Mouse (Mus musculus) neural tube, embryonic 14.5 days (tissue): ENCODE data around the gene Sez6l. TPM values are rescaled to one million over a fixed set of nuclear protein-coding genes. Genes with fewer than 3 reads are reported as not detected.
A peak's percentile ranks its signal among the peaks of the same experiment; 100 is the strongest.
"Not testable (repeated sequence)": the region's sequence is repeated elsewhere in the genome, so short reads cannot be mapped to it uniquely, and the experiment has no call there.

Experiments
- ATAC-seq: fragments of 200-750 bp; cut with Nextera tagmentation; 2 replicates; pipeline ENCODE4 v1.8.0; 2017; ENCODE audit warnings: low read depth, mild to moderate bottlenecking, moderate TSS enrichment, moderate library complexity
- H3K27ac ChIP-seq: fragments of 300-500 bp; sonication (generic); 2 replicates; pipeline ENCODE4 v1.5.1; 2014; ENCODE audit warnings: low read depth, mild to moderate bottlenecking, control low read depth, low read length, moderate library complexity, mixed read lengths
- H3K27me3 ChIP-seq: fragments of 300-500 bp; sonication (generic); 2 replicates; pipeline ENCODE4 v1.6.1; 2014; ENCODE audit warnings: low read length; ENCODE audit not compliant: control insufficient read depth, insufficient read depth
- H3K36me3 ChIP-seq: fragments of 300-500 bp; sonication (generic); 2 replicates; pipeline ENCODE4 v1.6.1; 2014; ENCODE audit warnings: low read length, mixed read lengths; ENCODE audit not compliant: control insufficient read depth, insufficient read depth
- H3K4me1 ChIP-seq: fragments of 300-500 bp; sonication (generic); 2 replicates; pipeline ENCODE4 v1.6.1; 2014; ENCODE audit warnings: low read length; ENCODE audit not compliant: control insufficient read depth, insufficient read depth
- H3K4me2 ChIP-seq: fragments of 300-500 bp; sonication (generic); 2 replicates; pipeline ENCODE4 v1.6.1; 2014; ENCODE audit warnings: mild to moderate bottlenecking, low read depth, low read length, control low read depth
- H3K4me3 ChIP-seq: fragments of 300-500 bp; sonication (generic); 2 replicates; pipeline ENCODE4 v1.5.1; 2014; ENCODE audit warnings: low read depth, low read length, control low read depth, mixed read lengths
- H3K9ac ChIP-seq: fragments of 300-500 bp; sonication (generic); replicated peaks from 2 replicates; pipeline ENCODE4 v1.6.1; 2014; ENCODE audit warnings: low read depth, mild to moderate bottlenecking, control low read depth, low read length, mixed read lengths
- H3K9me3 ChIP-seq: fragments of 300-500 bp; sonication (generic); 2 replicates; pipeline ENCODE4 v1.6.1; 2016; ENCODE audit warnings: low read length; ENCODE audit not compliant: control insufficient read depth
- WGBS: fragments of 180-500 bp; shearing (Covaris S2); extraction: QIAGEN DNeasy Blood & Tissue Kit; methylation state at CpG from one replicate; pipeline ENCODE4 v1.1.7; 2014; 5-methylcytosine and 5-hydroxymethylcytosine counted together
- polyA plus RNA-seq: library from polyadenylated mRNA; unstranded; fragments of >200 nt; fragmentation: Nextera tagmentation; extraction: Ambion mirVana; gene quantifications from 2 replicates; pipeline ENCODE4 v1.2.1, GENCODE M21; 2014

Sez6l gene
- polyA plus RNA-seq, 1 experiment from 2014 or later, result 30.4 TPM

GRCm38 (mm10) chr5:112426635-112427034 is 150.3 kb downstream of the Sez6l start:
- H3K27me3 ChIP-seq, result no peaks in the 10 kb centered on the region
- no peaks in the 10 kb centered on the region for H3K9me3 ChIP-seq
- no peaks in the 10 kb centered on the region for H3K36me3 ChIP-seq
- no peaks in the 10 kb centered on the region for H3K4me1 ChIP-seq
- H3K27ac ChIP-seq, result no peak overlapping the region
- H3K4me2 ChIP-seq, result no peak overlapping the region
- H3K9ac ChIP-seq, result no peak overlapping the region
- no peak overlapping the region for H3K4me3 ChIP-seq
- ATAC-seq, result no peak
- WGBS, result 90% methylated on average over 7 of the region's 7 CpGs

- WGBS, result 41% methylated on average over 12 of the region's 12 CpGs
- ATAC-seq, result no peak
- no peak overlapping the region for H3K4me2 ChIP-seq
- no peaks in the 10 kb centered on the region for H3K27me3 ChIP-seq
- H3K9me3 ChIP-seq, result no peaks in the 10 kb centered on the region
- H3K36me3 ChIP-seq, result no peaks in the 10 kb centered on the region
- H3K4me3 ChIP-seq, result no peak overlapping the region
- no peak overlapping the region for H3K9ac ChIP-seq
- H3K4me1 ChIP-seq, result peaks cover 4% of the 10 kb centered on the region; the same call in 1 of the 2 replicates
- H3K27ac ChIP-seq, result no peak overlapping the region
Measured at GRCm38 (mm10) chr5:112419535-112419934, 157.4 kb downstream of the Sez6l start.

GRCm38 (mm10) chr5:112418023-112418422 is 159.0 kb downstream of the Sez6l start:
- 54% methylated on average over 4 of the region's 4 CpGs for WGBS
- H3K27me3 ChIP-seq, result no peaks in the 10 kb centered on the region
- ATAC-seq, result no peak
- H3K4me3 ChIP-seq, result no peak overlapping the region
- H3K36me3 ChIP-seq, result no peaks in the 10 kb centered on the region
- H3K4me2 ChIP-seq, result no peak overlapping the region
- no peaks in the 10 kb centered on the region for H3K9me3 ChIP-seq
- peaks cover 4% of the 10 kb centered on the region; the same call in 1 of the 2 replicates for H3K4me1 ChIP-seq
- no peak overlapping the region for H3K27ac ChIP-seq
- no peak overlapping the region for H3K9ac ChIP-seq

- 32% methylated on average over 5 of the region's 5 CpGs for WGBS
- Histone ChIP-seq H3K27ac (peak overlapping the region; percentile 64), H3K27me3 (no peaks in the 10 kb centered on the region), H3K9ac (no peak overlapping the region), H3K4me1 (peaks cover 8% of the 10 kb centered on the region), H3K36me3 (no peaks in the 10 kb centered on the region), H3K4me2 (no peak overlapping the region), H3K9me3 (no peaks in the 10 kb centered on the region), H3K4me3 (no peak overlapping the region)
- 0 out of 2 replicates have a peak, but pooled peaks have one; percentile 17 for ATAC-seq
Measured at GRCm38 (mm10) chr5:112416673-112417072, 160.3 kb downstream of the Sez6l start.

GRCm38 (mm10) chr5:112412781-112413180 is 164.2 kb downstream of the Sez6l start:
- H3K9me3 ChIP-seq, ATAC-seq, H3K4me3 ChIP-seq, H3K27ac ChIP-seq, H3K9ac ChIP-seq, H3K27me3 ChIP-seq, H3K4me2 ChIP-seq, H3K36me3 ChIP-seq: not testable (repeated sequence)
- peaks cover 18% of the 10 kb centered on the region for H3K4me1 ChIP-seq
- WGBS, result 89% methylated on average over 4 of the region's 4 CpGs

- ATAC-seq, result no peak
- no peaks in the 10 kb centered on the region for H3K27me3 ChIP-seq
- H3K4me1 ChIP-seq, result peaks cover 18% of the 10 kb centered on the region
- H3K9ac ChIP-seq, result no peak overlapping the region
- H3K36me3 ChIP-seq, result no peaks in the 10 kb centered on the region
- 15% methylated on average over 19 of the region's 19 CpGs for WGBS
- no peak overlapping the region for H3K27ac ChIP-seq
- peak overlapping the region; percentile 26; the same call in 1 of the 2 replicates for H3K4me2 ChIP-seq
- no peaks in the 10 kb centered on the region for H3K9me3 ChIP-seq
- no peak overlapping the region for H3K4me3 ChIP-seq
Measured at GRCm38 (mm10) chr5:112411514-112412335, 165.3 kb downstream of the Sez6l start.

- Histone ChIP-seq H3K4me1 (peaks cover 14% of the 10 kb centered on the region), H3K4me2 (no peak overlapping the region), H3K27me3 (no peaks in the 10 kb centered on the region), H3K4me3 (no peak overlapping the region), H3K9me3 (no peaks in the 10 kb centered on the region), H3K36me3 (no peaks in the 10 kb centered on the region), H3K27ac (peak overlapping the region; percentile 28; the same call in 1 of the 2 replicates), H3K9ac (peak overlapping the region; percentile 16; the same call in 1 of the 2 replicates)
- 38% methylated on average over 11 of the region's 11 CpGs for WGBS
- ATAC-seq, result no peak
Measured at GRCm38 (mm10) chr5:112411072-112411471, 165.9 kb downstream of the Sez6l start.

- Histone ChIP-seq H3K4me1 (peaks cover 14% of the 10 kb centered on the region), H3K27ac (0 out of 2 replicates have a peak overlapping the region, but pooled peaks have one; percentile 16), H3K9ac (no peak overlapping the region), H3K36me3 (no peaks in the 10 kb centered on the region), H3K9me3 (no peaks in the 10 kb centered on the region), H3K4me2 (no peak overlapping the region), H3K4me3 (no peak overlapping the region), H3K27me3 (no peaks in the 10 kb centered on the region)
- 49% methylated on average over 5 of the region's 5 CpGs for WGBS
- no peak for ATAC-seq
Measured at GRCm38 (mm10) chr5:112409274-112409673, 167.7 kb downstream of the Sez6l start.

GRCm38 (mm10) chr5:112406017-112406416 is 171.0 kb downstream of the Sez6l start:
- no peak overlapping the region for H3K4me2 ChIP-seq
- WGBS, result 79% methylated on average over 3 of the region's 3 CpGs
- H3K9me3 ChIP-seq, result no peaks in the 10 kb centered on the region
- no peak for ATAC-seq
- no peak overlapping the region for H3K4me3 ChIP-seq
- H3K9ac ChIP-seq, result no peak overlapping the region
- no peaks in the 10 kb centered on the region for H3K36me3 ChIP-seq
- H3K4me1 ChIP-seq, result peaks cover 3% of the 10 kb centered on the region; the same call in 1 of the 2 replicates
- no peak overlapping the region for H3K27ac ChIP-seq
- no peaks in the 10 kb centered on the region for H3K27me3 ChIP-seq
